Mouse (Mus musculus): ENCODE results near the gene Zfp423.

Gene Zfp423

DNA sequence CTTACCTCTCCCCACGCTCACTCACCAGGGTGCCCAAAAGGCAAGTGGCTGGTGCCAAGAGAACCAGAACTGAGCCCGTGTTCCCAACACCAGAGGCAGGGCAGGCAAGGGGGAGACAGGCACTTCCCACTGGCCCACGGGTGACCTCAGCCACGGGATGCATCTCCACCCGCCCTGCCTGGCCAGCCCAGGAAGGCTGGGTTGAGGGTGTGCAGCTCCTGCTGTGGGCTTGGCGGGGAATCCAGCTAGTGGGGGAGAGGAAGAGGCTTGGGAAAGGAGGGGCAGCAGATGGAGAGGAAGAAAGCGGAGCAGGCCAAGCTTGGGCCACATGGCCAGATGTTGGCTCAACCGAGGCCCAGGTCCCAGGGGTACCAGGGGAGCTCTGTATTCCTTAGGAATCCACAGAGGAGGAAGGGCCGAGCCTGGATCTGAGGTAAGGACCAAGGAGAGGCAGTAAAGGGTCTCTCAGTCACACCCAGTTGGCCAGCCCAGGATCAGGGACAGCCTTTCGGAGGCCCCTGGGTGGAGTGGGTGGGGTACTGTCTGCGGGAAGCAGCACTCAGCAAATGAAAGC is 155.0 kb downstream of the Zfp423 start:
- no peak for DNase-seq (ENCODE audit: low spot score in 2 of 2)

DNA sequence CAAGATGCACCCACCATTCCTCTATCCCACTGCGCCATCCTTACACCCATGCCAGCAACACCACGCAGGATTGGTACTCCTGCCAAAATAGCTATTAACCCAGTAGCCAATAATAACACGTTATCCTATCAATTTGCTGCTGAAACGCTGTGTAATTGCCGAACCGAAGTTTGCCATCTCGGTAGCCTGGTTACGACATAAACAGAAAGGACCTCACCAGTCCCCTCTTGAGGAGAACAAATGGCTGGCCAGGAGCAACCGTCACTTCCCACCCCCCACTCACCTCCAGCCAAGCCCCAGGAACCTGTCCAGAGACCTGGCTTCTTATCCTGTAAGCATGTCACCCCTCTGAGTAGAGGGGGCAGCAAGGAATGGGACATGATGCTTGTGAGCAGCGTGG is 156.0 kb downstream of the Zfp423 start:
- DNase-seq (ENCODE audit: low spot score in 2 of 2), result no peak

- DNase-seq (ENCODE audit: low spot score in 2 of 2), result no peak
Observed at GRCm38 (mm10) chr8:87802571-87802970, 156.8 kb downstream of the Zfp423 start.

DNA sequence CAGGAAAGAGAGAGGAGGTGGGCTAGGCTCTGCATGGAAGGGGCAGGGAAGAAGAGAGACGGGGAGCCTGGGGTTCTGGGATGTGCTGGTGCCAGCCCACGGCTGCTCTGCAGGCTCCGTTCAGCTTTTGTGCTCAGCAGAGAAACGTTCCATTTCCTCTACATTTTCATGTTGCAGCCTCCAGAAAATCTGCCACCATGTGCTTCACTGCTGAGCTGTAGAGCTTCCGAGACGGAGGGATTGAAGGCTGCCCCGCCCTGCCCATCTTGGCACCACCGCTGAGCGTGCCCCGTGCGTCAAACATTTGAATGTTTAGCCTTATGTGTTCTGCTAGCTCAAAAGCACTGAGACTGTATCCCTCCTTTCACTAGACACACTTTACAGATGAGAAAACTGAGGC is 159.3 kb downstream of the Zfp423 start:
- peak; percentile 58 to 60 for DNase-seq (ENCODE audit: low spot score in 2 of 2)

DNA sequence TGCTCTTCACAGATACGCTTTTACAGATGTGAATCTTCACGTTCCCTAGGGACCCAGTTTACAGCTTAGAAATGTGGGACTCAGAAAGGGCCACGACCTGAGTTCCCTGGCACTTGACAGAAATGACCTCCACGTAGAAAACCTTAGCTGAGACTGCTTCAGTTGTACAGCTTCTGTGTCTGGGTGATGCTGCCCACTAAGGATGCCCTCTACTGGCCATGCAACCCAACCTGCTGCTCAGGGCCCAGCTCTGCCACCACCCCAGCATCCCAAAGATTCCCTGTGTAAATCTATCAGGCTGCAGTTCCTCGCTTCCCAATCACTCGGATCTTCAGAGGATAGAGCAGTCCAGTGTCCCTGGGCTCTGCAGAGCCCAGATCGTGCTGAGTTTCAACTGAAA is 163.2 kb downstream of the Zfp423 start:
- peak in 1 of 2 experiments; percentile 6 for DNase-seq (ENCODE audit: low spot score in 2 of 2)

DNA sequence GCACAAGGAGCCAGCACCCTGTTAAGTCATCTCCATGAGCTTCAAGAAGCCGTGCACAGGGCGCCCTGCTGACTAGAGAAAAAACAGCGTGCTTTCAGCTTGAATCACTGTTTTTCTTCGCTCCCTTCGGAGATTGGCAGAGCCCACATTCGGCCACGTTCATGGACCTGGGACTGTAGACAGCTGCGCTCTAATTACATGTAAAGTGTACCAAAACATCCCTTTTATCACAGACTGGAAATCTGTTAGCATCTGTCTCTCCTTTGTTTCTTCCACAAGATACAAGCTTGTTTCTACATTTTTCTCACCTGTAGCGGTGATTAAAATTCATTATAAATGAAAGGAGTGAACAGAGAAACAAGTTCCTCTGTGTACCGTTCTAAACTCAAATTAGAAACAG is 164.8 kb downstream of the Zfp423 start:
- DNase-seq (ENCODE audit: low spot score in 2 of 2), result no peak

DNA sequence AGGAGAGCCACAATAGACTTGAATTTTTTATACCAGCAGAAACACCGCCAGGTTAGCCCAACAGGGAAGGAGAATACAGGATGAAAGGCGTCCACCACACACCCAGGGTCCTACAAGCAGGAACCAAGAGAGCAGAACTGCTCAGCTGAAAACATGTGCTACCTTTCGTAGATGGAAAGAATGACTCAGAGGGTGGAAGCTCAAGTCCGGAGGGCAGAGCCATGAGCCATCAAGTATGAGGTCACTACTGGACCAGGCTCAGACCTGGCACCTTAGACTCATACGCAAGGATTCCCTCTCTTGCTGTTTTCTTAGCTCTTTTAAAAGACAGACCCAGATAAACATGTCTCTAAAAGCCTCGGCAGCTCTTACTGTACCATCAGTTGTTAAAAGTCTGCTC is 168.3 kb downstream of the Zfp423 start:
- DNase-seq (ENCODE audit: low spot score in 2 of 2), result no peak

DNA sequence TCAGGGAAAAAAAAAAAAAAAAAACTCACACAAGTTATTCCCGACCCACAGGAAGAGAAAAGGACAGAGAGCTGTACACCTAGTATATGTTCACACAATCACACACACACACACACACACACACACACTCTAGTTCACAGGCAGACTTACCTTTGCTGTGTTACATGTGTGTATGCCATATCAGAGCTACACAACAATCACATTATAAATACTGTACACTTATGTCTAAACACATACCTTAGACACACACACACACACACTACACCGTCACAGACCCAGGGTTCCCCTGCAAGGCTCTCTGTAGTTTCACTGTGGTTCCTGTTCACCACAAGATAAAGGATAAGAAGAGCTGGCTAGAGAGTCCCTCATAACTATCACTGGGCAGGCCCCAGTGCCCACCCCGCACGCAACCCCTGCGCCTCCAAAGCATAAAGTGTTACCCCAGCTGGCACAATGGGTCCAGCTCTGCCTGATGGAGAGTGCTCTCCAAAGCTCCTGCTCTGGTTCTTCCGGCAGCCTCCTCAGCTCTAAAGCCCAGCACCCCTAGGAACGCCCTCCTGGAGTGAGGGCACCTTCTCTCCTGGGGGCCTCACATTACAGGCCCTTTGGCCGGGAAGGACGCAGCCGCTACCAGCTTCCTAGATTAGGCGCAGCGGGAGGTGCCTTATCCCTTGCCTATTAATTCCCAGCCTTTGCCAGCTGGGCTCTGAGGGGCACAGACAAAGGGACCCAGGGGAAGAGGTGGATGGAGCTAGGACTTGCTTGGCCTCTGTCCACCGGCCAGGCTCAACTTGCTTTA is 174.6 kb downstream of the Zfp423 start:
- no peak for DNase-seq (ENCODE audit: low spot score in 2 of 2)

DNA sequence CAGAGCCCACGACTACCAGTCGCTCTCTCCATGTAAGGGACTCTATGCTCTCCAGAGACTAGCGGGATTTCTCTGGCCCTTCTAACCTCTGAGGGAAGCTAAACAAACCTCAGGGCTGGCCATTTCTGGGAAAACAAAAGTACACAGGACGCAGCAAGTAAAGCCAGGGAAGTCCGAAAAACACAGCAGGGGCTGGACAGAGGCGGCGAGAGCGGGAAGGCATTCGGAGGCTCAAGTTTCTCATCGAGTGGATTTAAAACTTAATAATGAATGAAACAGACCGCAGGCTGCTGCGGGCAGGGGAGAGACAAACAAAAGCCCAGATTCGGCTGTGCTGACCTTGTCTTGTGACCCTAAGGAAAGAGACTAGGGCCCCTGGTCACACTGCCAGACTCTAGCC is 175.2 kb downstream of the Zfp423 start:
- no peak for DNase-seq (ENCODE audit: low spot score in 2 of 2)

- no peak for DNase-seq (ENCODE audit: low spot score in 2 of 2)
Observed at GRCm38 (mm10) chr8:87783198-87783597, 176.2 kb downstream of the Zfp423 start.

GRCm38 (mm10) chr8:87777586-87777985 is 181.8 kb downstream of the Zfp423 start:
- no peak for DNase-seq (ENCODE audit: low spot score in 2 of 2)

DNA sequence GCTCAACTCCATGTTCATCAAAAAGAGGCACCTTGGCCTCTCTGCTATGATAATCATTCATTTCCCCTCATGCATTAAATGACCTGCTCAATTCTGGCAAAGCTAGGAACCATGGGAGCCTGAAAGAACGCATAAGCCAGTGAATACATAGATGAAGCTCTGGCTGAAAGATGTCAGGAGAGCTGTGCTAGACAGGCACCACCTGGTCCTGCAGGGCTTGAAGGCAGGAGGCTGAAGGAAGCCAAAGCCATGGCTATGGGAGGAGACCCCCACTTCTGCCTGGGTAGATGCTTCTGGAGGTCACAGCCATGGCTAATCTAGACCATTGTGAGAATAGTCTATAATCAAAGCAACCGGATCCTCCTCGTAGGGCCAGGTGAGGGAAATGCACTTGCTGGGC is 183.5 kb downstream of the Zfp423 start:
- DNase-seq (ENCODE audit: low spot score in 2 of 2), result no peak

- no peak for DNase-seq (ENCODE audit: low spot score in 2 of 2)
Observed at GRCm38 (mm10) chr8:87774966-87775365, 184.4 kb downstream of the Zfp423 start.

GRCm38 (mm10) chr8:87772894-87773502 is 186.4 kb downstream of the Zfp423 start:
- DNase-seq (ENCODE audit: low spot score in 2 of 2), result no peak

DNA sequence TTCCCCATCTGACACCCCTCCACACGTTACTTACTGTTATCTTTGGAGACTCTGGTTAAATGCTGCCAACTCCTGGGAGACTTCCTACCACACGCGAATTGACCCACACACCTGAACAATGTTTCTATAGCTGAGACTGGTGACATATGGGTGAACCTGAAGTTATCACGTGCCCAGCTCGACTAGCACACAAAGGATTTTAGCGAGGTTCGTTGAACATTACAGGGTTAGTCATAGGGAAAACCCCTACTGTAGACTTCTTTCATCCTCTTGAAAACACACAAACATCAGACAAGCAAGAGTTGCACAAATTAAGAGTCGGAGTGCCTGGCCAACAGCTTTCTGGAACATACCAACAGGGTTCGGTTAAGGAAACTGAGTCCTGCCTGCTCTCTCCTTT is 191.5 kb downstream of the Zfp423 start:
- DNase-seq (ENCODE audit: low spot score in 2 of 2), result no peak

GRCm38 (mm10) chr8:87765276-87765675 is 194.1 kb downstream of the Zfp423 start:
- DNase-seq (ENCODE audit: low spot score in 2 of 2), result no peak

GRCm38 (mm10) chr8:87758750-87759149 is 200.6 kb downstream of the Zfp423 start:
- DNase-seq (ENCODE audit: low spot score in 2 of 2), result no peak

DNA sequence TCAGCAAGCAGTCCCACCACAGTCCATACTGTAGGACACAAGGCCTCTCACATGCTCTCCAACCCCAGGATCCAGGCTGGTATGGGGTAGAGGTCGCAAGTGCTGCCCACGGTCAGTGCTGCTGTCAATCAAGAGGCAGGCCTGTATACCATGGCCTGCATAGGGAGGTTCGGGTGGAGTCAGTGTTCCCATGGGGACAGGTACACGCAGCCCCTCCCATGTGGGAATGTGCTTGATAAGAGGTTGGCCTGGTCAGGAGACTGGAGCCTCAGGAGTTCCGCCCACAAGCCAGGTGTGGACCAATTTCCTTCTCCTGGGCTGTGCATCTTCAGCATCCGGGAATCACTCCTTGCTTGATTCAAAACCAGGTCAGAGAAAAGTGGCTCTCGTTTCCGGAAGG is 204.5 kb downstream of the Zfp423 start:
- no peak for DNase-seq (ENCODE audit: low spot score in 2 of 2)

GRCm38 (mm10) chr8:87753636-87754035 is 205.8 kb downstream of the Zfp423 start:
- no peak for DNase-seq (ENCODE audit: low spot score in 2 of 2)

DNA sequence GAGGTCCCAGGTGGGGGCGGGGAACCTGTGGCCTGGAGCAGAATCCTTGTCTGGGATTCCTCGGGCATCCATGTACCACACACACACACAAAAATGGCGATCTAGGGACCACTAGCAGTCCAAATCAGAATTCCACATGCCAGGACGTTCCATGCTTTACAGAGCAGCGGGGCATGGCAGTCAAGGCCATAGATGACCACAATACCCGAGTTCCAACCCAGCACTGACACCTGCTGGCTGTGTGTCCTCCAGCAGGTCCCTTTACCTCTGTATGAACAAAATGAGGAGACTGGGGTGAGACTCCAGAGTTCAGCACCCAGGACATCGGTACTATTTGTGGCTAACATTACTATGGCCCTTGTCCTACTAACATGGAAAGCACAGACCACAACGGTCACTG is 206.2 kb downstream of the Zfp423 start:
- DNase-seq (ENCODE audit: low spot score in 2 of 2), result no peak

- no peak for DNase-seq (ENCODE audit: low spot score in 2 of 2)
Observed at GRCm38 (mm10) chr8:87752710-87753109, 206.7 kb downstream of the Zfp423 start.

- DNase-seq (ENCODE audit: low spot score in 2 of 2), result no peak
Observed at GRCm38 (mm10) chr8:87747582-87747981, 211.8 kb downstream of the Zfp423 start.

GRCm38 (mm10) chr8:87747142-87747541 is 212.3 kb downstream of the Zfp423 start:
- DNase-seq (ENCODE audit: low spot score in 2 of 2), result no peak

Measured in right cerebral cortex, adult 2 months (tissue).